Mouse (Mus musculus): ENCODE data around the gene AF067061.
"Not testable (repeated sequence)": the region's sequence is repeated elsewhere in the genome, so short reads cannot be mapped to it uniquely, and the experiment has no call there.

AF067061 gene

GRCm38 (mm10) chr13:120262870-120263269 lies at the start of gene AF067061:
Gene AF067061, plus strand, starts transcription at chr13:120263114.
- DNase-seq (ENCODE audit: low spot score): not testable (repeated sequence)

- not testable (repeated sequence) for DNase-seq (ENCODE audit: low spot score)
Measured at GRCm38 (mm10) chr13:120215847-120216246, 47.1 kb upstream of the AF067061 start, which contains the start of gene Gm21762. Gene Gm21762, minus strand, starts transcription at chr13:120215947.

- not testable (repeated sequence) for DNase-seq (ENCODE audit: low spot score)
Measured at GRCm38 (mm10) chr13:120220922-120221321, 42.0 kb upstream of the AF067061 start.

- DNase-seq (ENCODE audit: low spot score): not testable (repeated sequence)
Measured at GRCm38 (mm10) chr13:120223012-120223659, 39.8 kb upstream of the AF067061 start.

GRCm38 (mm10) chr13:120231798-120232197 lies 31.1 kb upstream of the AF067061 start:
- DNase-seq (ENCODE audit: low spot score): not testable (repeated sequence)

- DNase-seq (ENCODE audit: low spot score): not testable (repeated sequence)
Measured at GRCm38 (mm10) chr13:120232447-120233049, 30.4 kb upstream of the AF067061 start.

GRCm38 (mm10) chr13:120238811-120239210 lies 24.1 kb upstream of the AF067061 start, which contains the start of gene Gm21731:
Gene Gm21731, plus strand, starts transcription at chr13:120239111.
- not testable (repeated sequence) for DNase-seq (ENCODE audit: low spot score)

GRCm38 (mm10) chr13:120251208-120251924 lies 11.5 kb upstream of the AF067061 start:
- not testable (repeated sequence) for DNase-seq (ENCODE audit: low spot score)

GRCm38 (mm10) chr13:120258817-120259658 lies 3.9 kb upstream of the AF067061 start:
- DNase-seq (ENCODE audit: low spot score): not testable (repeated sequence)

GRCm38 (mm10) chr13:120259718-120260117 lies 3.2 kb upstream of the AF067061 start:
- not testable (repeated sequence) for DNase-seq (ENCODE audit: low spot score)

- DNase-seq (ENCODE audit: low spot score): not testable (repeated sequence)
Measured at GRCm38 (mm10) chr13:120277837-120278236, 14.9 kb downstream of the AF067061 start.

- DNase-seq (ENCODE audit: low spot score): no peak
Measured at GRCm38 (mm10) chr13:120278784-120279183, 15.9 kb downstream of the AF067061 start.

- DNase-seq (ENCODE audit: low spot score): no peak
Measured at GRCm38 (mm10) chr13:120299324-120299894, 36.5 kb downstream of the AF067061 start.

GRCm38 (mm10) chr13:120299991-120300442 lies 37.1 kb downstream of the AF067061 start, which contains the start of gene BC147527:
Gene BC147527, plus strand, starts transcription at chr13:120300392.
- no peak for DNase-seq (ENCODE audit: low spot score)

- no peak for DNase-seq (ENCODE audit: low spot score)
Measured at GRCm38 (mm10) chr13:120300853-120301252, 37.9 kb downstream of the AF067061 start.

- no peak for DNase-seq (ENCODE audit: low spot score)
Measured at GRCm38 (mm10) chr13:120310749-120311148, 47.8 kb downstream of the AF067061 start.

- DNase-seq (ENCODE audit: low spot score): no peak
Measured at GRCm38 (mm10) chr13:120313584-120313983, 50.7 kb downstream of the AF067061 start.
